Mouse (Mus musculus) neural tube, embryonic 13.5 days (tissue): Measurements from ENCODE around the gene Art1. TPM values are rescaled to one million over a fixed set of nuclear protein-coding genes. Genes with fewer than 3 reads are reported as not detected.
A peak's percentile ranks its signal among the peaks of the same experiment; 100 is the strongest.

Experiments
- ATAC-seq: fragments of 200-750 bp; cut with Nextera tagmentation; 2 replicates; pipeline ENCODE4 v1.8.0; 2017; ENCODE audit warnings: low read depth, mild to moderate bottlenecking, moderate TSS enrichment, moderate library complexity
- H3K27ac ChIP-seq: fragments of 300-500 bp; sonication (generic); replicated peaks from 2 replicates; pipeline ENCODE4 v1.5.1; 2015; ENCODE audit warnings: moderate library complexity, mild to moderate bottlenecking, inconsistent platforms
- H3K27me3 ChIP-seq: fragments of 300-500 bp; sonication (generic); 2 replicates; pipeline ENCODE4 v1.6.1; 2015; ENCODE audit warnings: mild to moderate bottlenecking, inconsistent platforms
- H3K36me3 ChIP-seq: fragments of 300-500 bp; sonication (generic); 2 replicates; pipeline ENCODE4 v1.6.1; 2015; ENCODE audit warnings: mild to moderate bottlenecking, inconsistent platforms
- H3K4me1 ChIP-seq: fragments of 300-500 bp; sonication (generic); replicated peaks from 2 replicates; pipeline ENCODE4 v1.6.1; 2015; ENCODE audit warnings: inconsistent platforms
- H3K4me2 ChIP-seq: fragments of 300-500 bp; sonication (generic); 2 replicates; pipeline ENCODE4 v1.6.1; 2015; ENCODE audit warnings: inconsistent platforms, mild to moderate bottlenecking, moderate library complexity
- H3K4me3 ChIP-seq: fragments of 300-500 bp; sonication (generic); 2 replicates; pipeline ENCODE4 v1.5.1; 2015; ENCODE audit warnings: mild to moderate bottlenecking, inconsistent platforms
- H3K9ac ChIP-seq: fragments of 300-500 bp; sonication (generic); 2 replicates; pipeline ENCODE4 v1.6.1; 2015; ENCODE audit warnings: moderate library complexity, mild to moderate bottlenecking, inconsistent platforms
- H3K9me3 ChIP-seq: fragments of 300-500 bp; sonication (generic); 2 replicates; pipeline ENCODE4 v1.6.1; 2016; ENCODE audit warnings: inconsistent platforms
- WGBS: fragments of 180-500 bp; shearing (Covaris S2); methylation state at CpG from one replicate; pipeline ENCODE4 v1.1.7; 2015; 5-methylcytosine and 5-hydroxymethylcytosine counted together
- polyA plus RNA-seq: library from polyadenylated mRNA; unstranded; fragments of >200 nt; fragmentation: Nextera tagmentation; extraction: Ambion mirVana; gene quantifications from 2 replicates; pipeline ENCODE4 v1.2.1, GENCODE M21; 2015

Gene Art1
- polyA plus RNA-seq, 1 experiment from 2014 or later: 0.71 TPM

DNA sequence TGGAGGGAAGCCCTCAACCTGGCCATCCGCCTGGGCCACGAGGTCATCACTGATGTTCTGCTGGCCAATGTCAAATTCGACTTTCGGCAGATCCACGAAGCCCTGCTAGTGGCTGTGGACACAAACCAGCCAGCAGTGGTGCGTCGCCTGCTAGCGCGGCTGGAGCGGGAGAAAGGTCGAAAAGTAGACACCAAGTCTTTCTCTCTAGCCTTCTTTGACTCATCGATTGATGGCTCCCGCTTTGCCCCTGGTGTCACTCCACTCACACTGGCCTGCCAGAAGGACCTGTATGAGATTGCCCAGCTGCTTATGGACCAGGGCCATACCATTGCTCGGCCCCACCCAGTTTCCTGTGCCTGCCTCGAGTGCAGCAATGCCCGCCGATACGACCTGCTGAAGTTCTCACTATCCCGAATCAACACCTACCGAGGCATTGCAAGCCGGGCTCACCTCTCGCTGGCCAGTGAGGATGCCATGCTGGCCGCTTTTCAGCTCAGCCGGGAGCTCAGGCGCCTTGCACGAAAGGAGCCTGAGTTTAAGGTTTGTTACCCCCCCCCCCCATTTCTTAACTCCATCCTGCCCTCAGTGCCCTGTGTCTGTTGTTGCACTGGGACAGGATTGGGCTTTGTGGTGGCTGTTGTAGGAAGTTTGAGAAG lies 17.4 kb upstream of the Art1 start:
- H3K36me3 ChIP-seq: peaks cover 71% of the 10 kb centered on the region
- H3K9me3 ChIP-seq: no peaks in the 10 kb centered on the region
- no peak overlapping the region for H3K4me2 ChIP-seq
- H3K4me1 ChIP-seq: no peaks in the 10 kb centered on the region
- H3K27me3 ChIP-seq: no peaks in the 10 kb centered on the region
- ATAC-seq: no peak
- no peak overlapping the region for H3K4me3 ChIP-seq
- 91% methylated on average over 26 of the region's 26 CpGs for WGBS
- H3K27ac ChIP-seq: no peak overlapping the region
- H3K9ac ChIP-seq: no peak overlapping the region

DNA sequence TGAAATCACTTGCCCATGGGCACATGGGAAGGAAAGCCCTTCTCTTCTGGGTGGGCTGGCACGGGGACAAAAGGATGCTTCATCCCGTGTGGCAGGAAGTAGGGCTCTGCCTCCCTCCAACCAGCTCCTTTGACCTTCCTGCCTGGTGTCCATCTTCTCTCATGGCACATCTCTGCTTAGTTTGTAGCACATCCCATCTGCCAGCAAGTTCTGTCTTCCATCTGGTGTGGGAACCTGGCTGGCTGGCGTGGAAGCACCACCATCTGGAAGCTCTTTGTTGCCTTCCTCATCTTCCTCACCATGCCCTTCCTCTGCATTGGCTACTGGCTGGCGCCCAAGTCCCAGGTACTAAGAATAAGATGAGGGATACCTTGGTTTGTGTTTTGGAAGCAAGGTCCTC lies 14.2 kb upstream of the Art1 start:
- peaks cover 53% of the 10 kb centered on the region for H3K36me3 ChIP-seq
- H3K4me1 ChIP-seq: no peaks in the 10 kb centered on the region
- 90% methylated on average over 4 of the region's 4 CpGs for WGBS
- no peak overlapping the region for H3K4me3 ChIP-seq
- H3K27ac ChIP-seq: no peak overlapping the region
- no peaks in the 10 kb centered on the region for H3K27me3 ChIP-seq
- no peak for ATAC-seq
- 0 out of 2 replicates have a peak, but pooled peaks cover 4% of the 10 kb centered on the region for H3K9me3 ChIP-seq
- no peak overlapping the region for H3K9ac ChIP-seq
- no peak overlapping the region for H3K4me2 ChIP-seq

DNA sequence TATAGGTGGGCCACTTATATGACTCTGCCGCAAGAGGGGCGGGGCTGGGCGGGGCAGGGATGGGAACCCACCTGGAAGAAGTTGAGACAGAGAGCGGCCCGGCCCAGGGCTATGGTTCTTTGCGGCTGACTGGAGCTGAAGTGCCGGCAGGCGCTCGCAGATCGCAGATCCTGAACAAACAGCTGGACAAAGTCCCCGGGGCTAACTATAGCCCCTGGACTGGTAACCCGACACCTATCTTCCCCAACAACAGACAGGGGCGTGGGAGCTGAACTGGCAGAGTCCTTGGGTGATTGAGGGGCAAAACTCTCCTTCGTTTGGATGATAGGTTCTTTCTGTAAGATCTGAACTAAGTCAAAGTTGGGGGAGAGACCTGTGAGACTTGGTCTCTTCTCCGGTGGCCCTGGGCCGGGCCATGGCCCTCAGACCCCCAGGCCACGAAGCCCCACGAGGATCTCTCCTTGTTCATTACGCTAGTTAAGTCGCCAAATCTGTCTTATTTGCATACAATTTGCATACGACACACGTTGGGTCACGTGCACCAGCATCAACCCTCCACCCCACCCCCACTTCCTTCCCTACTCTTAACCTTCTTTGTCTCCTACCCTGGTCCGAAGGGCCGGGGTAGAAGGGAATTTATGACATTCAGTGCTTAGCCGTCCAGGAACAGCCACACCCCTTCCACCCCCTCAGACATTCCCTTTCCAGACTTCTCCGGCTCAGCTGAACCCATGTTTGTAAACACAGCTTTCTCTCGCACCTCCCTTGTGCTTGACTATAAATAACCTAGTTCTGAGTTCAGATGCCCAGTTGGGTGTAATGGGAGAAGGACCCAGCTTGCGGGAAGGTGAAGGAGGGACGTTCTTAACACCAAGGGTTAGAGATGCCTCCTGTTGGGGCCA lies 1.5 kb upstream of the Art1 start:
- WGBS: 2% methylated on average over 30 of the region's 30 CpGs
- Histone ChIP-seq H3K4me3 (peak overlapping the region; percentile 24), H3K4me1 (peaks cover 24% of the 10 kb centered on the region), H3K4me2 (peak overlapping the region; percentile 54), H3K27ac (no peak overlapping the region), H3K27me3 (0 out of 2 replicates have a peak, but pooled peaks cover 8% of the 10 kb centered on the region), H3K9ac (peak overlapping the region; percentile 26; the same call in 1 of the 2 replicates), H3K9me3 (no peaks in the 10 kb centered on the region), H3K36me3 (0 out of 2 replicates have a peak, but pooled peaks cover 3% of the 10 kb centered on the region)
- peak; percentile 57 for ATAC-seq

DNA sequence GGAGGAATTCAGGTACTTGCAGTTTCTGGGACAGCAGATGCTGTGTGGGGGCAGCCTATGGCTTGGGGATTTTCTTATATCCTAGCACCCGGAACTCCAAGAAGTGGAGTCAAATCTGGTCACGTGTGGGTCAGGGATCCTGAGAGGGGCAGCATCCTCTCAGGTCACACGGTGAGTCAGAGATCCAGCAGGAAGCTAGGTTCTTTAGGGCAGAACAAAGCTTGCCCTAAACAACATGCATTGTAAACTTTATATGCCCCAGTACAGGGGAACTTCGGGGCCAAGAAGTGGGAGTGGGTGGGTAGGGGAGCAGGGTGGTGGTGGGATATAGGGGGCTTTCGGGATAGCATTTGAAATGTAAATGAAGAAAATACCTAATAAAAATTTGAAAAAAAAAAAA lies 675 bp upstream of the Art1 start:
- 0 out of 2 replicates have a peak, but pooled peaks cover 8% of the 10 kb centered on the region for H3K27me3 ChIP-seq
- H3K27ac ChIP-seq: no peak overlapping the region
- H3K4me2 ChIP-seq: no peak overlapping the region
- no peak for ATAC-seq
- no peak overlapping the region for H3K4me3 ChIP-seq
- peaks cover 24% of the 10 kb centered on the region for H3K4me1 ChIP-seq
- H3K9ac ChIP-seq: no peak overlapping the region
- H3K36me3 ChIP-seq: 0 out of 2 replicates have a peak, but pooled peaks cover 2% of the 10 kb centered on the region
- WGBS: 27% methylated on average over 5 of the region's 5 CpGs
- no peaks in the 10 kb centered on the region for H3K9me3 ChIP-seq

DNA sequence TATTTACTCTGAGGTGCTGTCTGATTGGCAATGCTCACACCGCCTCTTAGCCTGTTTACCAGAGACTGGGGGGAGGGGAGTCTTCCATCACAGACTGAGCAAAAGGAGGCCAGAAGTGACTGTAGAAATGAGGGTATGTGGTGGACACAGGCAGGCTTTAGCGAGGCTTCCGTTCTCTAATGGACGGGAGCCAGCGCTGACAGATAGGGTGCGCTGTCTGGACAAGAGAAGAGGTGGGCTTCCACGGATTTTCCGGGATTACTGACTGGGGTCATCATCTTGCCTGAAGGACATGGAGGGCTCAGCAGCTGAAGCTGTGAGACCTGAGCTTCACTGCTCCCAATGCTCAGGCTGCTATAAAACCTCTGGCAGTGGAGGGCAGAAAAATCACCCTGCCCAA lies 698 bp downstream of the Art1 start:
- H3K27ac ChIP-seq: no peak overlapping the region
- ATAC-seq: no peak
- H3K4me2 ChIP-seq: no peak overlapping the region
- H3K4me3 ChIP-seq: no peak overlapping the region
- H3K9me3 ChIP-seq: no peaks in the 10 kb centered on the region
- no peaks in the 10 kb centered on the region for H3K36me3 ChIP-seq
- H3K4me1 ChIP-seq: peaks cover 33% of the 10 kb centered on the region
- 41% methylated on average over 8 of the region's 8 CpGs for WGBS
- H3K9ac ChIP-seq: no peak overlapping the region
- H3K27me3 ChIP-seq: 0 out of 2 replicates have a peak, but pooled peaks cover 8% of the 10 kb centered on the region

DNA sequence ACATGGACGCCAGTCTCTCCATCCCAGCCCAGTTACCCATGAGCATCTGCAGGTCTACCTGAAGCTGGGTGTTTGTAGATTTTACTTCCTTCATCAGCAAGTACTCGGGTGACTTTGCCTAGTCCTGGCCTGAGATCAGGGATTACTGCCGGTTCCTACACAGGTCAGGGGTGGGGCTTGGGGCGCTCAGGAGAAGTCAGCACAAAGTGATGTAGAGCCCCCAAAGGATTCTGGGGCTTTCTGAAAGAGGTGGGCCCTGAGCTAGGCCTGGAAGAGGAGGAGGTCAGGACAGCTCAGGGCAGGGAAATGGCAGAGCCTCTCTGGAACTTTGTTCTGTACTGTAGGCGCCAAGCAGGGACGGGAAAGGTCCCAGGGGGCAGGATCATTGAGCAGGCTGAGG lies 1.2 kb downstream of the Art1 start:
- Histone ChIP-seq H3K4me2 (no peak overlapping the region), H3K4me3 (no peak overlapping the region), H3K36me3 (no peaks in the 10 kb centered on the region), H3K9ac (no peak overlapping the region), H3K4me1 (peaks cover 33% of the 10 kb centered on the region), H3K27ac (no peak overlapping the region), H3K27me3 (0 out of 2 replicates have a peak, but pooled peaks cover 8% of the 10 kb centered on the region), H3K9me3 (no peaks in the 10 kb centered on the region)
- WGBS: 51% methylated on average over 6 of the region's 6 CpGs
- ATAC-seq: no peak

DNA sequence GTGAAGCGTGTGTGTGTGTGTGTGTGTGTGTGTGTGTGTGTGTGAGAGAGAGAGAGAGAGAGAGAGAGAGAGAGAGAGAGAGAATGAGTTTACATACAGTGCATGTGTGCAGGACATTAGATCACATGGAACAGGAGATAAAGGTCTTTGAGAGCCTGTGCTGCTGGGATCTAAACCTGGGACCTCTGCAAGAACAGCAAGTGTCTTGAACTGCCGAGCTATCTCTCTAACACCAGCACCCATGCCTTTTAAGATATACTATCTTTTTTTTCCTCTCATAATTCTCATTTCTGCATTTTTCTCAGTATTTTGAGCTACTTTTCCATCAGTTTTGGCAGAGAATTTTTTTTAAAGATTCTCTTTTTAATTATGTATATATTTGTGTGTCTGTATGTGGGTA lies 2.0 kb downstream of the Art1 start:
- no peak for ATAC-seq
- Histone ChIP-seq H3K9ac (no peak overlapping the region), H3K4me1 (peaks cover 33% of the 10 kb centered on the region), H3K36me3 (no peaks in the 10 kb centered on the region), H3K4me3 (no peak overlapping the region), H3K9me3 (no peaks in the 10 kb centered on the region), H3K27me3 (0 out of 2 replicates have a peak, but pooled peaks cover 8% of the 10 kb centered on the region), H3K27ac (no peak overlapping the region), H3K4me2 (no peak overlapping the region)
- WGBS: 80% methylated on average over 2 of the region's 2 CpGs

DNA sequence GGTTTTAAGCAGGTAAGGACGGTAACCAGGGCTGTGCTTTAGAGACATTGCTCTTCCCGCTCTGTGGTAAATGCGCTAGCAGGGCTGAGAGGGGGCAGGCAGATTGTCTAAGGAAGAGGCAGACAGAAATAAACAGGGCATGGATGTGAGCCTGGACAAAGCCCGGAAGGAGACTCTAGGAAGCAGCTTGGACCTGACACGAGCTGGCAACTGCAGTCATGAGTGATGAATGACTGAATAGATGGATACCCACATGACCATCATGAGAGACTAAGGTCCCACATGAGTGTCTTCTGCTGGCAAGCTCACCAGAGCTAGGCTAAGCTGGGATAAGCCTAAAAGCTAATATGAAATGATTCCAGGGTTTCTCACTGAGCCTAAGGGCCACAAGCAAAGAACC lies 2.6 kb downstream of the Art1 start:
- Histone ChIP-seq H3K4me1 (peaks cover 31% of the 10 kb centered on the region), H3K9me3 (no peaks in the 10 kb centered on the region), H3K4me3 (no peak overlapping the region), H3K27me3 (0 out of 2 replicates have a peak, but pooled peaks cover 5% of the 10 kb centered on the region), H3K27ac (no peak overlapping the region), H3K9ac (no peak overlapping the region), H3K4me2 (no peak overlapping the region), H3K36me3 (no peaks in the 10 kb centered on the region)
- WGBS: 67% methylated on average over 5 of the region's 5 CpGs
- ATAC-seq: no peak

DNA sequence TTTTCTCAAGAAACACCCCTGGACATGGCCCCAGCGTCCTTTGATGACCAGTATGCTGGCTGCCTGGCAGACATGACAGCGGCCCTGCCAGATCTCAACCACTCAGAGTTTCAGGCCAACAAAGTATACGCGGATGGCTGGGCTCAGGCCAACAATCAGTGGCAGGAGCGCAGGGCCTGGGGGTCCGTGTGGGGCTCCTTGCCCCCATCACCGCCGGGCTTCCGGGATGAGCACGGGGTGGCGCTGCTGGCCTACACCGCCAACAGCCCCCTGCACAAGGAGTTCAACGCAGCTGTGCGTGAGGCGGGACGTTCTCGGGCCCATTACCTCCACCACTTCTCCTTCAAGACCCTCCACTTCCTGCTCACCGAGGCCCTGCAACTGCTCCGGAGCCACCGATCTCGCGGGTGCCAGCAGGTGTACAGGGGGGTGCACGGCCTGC lies 5.2 kb downstream of the Art1 start:
- Histone ChIP-seq H3K27ac (no peak overlapping the region), H3K27me3 (no peaks in the 10 kb centered on the region), H3K36me3 (no peaks in the 10 kb centered on the region), H3K4me3 (peak overlapping the region; percentile 16), H3K4me1 (peaks cover 17% of the 10 kb centered on the region), H3K4me2 (peak overlapping the region; percentile 44), H3K9ac (peak overlapping the region; percentile 22), H3K9me3 (no peaks in the 10 kb centered on the region)
- ATAC-seq: no peak; the same call in 1 of the 2 replicates
- WGBS: 26% methylated on average over 23 of the region's 23 CpGs

DNA sequence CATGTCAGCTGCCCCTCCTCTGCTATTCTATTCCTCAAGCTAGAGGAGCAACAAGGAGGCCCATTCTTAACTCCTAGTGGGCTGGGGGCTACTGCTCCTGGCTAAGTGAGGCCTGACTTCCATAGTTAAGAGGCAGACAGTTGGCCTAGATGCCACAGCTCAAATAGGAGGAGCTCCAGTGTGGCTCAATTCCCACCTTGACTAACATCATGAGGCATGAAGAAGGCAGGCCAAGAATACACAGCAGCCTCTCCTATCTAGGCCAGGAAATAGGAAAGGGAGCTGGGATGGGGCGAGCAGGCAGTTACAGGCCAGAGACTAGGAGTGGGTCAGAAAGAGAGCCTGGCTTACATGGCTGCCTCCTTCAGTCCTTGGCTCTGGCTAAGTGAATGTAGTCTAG lies 6.7 kb downstream of the Art1 start:
- no peak overlapping the region for H3K4me3 ChIP-seq
- no peak overlapping the region for H3K9ac ChIP-seq
- no peak for ATAC-seq
- H3K36me3 ChIP-seq: no peaks in the 10 kb centered on the region
- peaks cover 9% of the 10 kb centered on the region for H3K4me1 ChIP-seq
- no peaks in the 10 kb centered on the region for H3K27me3 ChIP-seq
- no peaks in the 10 kb centered on the region for H3K9me3 ChIP-seq
- 100% methylated on average over 1 of the region's 1 CpGs for WGBS
- H3K27ac ChIP-seq: no peak overlapping the region
- H3K4me2 ChIP-seq: no peak overlapping the region

DNA sequence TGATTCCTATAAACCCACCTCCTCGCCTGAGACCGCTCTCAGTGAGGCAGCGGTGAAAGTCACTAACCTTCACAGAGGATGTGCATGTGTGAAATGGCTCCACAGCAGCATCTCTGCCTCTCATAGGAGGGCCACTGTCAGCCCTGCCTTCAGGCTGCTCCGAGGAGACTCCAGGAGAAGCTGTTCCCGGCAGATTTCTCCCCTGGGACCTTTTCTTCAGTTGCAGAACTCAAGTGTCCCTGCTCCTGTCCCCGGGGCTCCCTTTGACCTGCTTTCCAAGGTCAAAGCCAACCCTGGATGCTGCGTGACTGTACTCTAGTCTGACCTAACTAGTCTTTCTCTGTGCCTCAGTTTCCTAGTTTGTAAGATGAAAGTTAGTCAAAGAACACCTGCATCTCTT lies 7.6 kb downstream of the Art1 start, which contains the start of gene Art5:
Gene Art5, minus strand, starts transcription at position 319 of the 400 bp plus-strand sequence.
- 73% methylated on average over 7 of the region's 7 CpGs for WGBS
- no peak for ATAC-seq
- H3K36me3 ChIP-seq: no peaks in the 10 kb centered on the region

DNA sequence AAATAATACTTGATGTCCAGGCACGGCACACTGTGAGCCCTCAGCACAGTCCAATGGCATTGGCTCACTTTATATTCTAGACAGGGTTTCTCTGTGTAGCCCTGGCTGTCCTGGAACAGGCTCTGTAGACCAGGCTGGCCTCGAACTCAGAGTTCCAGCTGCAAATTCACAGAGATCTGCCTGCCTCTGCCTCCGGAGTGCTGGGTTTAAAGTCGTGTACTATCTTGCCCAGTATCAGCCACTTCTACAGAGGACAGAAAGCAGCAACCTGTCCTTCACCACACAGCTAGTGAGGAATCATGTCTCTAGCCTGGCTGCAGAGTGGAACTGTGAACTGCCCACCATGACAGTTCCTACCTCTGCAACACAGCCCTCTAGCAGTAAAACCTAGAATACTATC lies 8.2 kb downstream of the Art1 start:
- WGBS: 87% methylated on average over 4 of the region's 4 CpGs
- Histone ChIP-seq H3K9ac (no peak overlapping the region), H3K4me2 (no peak overlapping the region), H3K36me3 (no peaks in the 10 kb centered on the region), H3K27me3 (no peaks in the 10 kb centered on the region), H3K4me3 (no peak overlapping the region), H3K4me1 (peaks cover 9% of the 10 kb centered on the region), H3K27ac (no peak overlapping the region), H3K9me3 (no peaks in the 10 kb centered on the region)
- no peak for ATAC-seq

More for the DNA sequence above, 7.6 kb downstream of the Art1 start, which contains the start of gene Art5:
- H3K27me3 ChIP-seq: no peaks in the 10 kb centered on the region
- no peaks in the 10 kb centered on the region for H3K9me3 ChIP-seq
- no peak within 1 kb of the TSS for H3K4me2 ChIP-seq
- no peak within 1 kb of the TSS for H3K27ac ChIP-seq
- H3K4me1 ChIP-seq: peaks cover 9% of the 10 kb centered on the region
- H3K9ac ChIP-seq: no peak within 1 kb of the TSS
- no peak within 1 kb of the TSS for H3K4me3 ChIP-seq
